Mouse (Mus musculus) erythroblast, embryonic 14.5 days (primary cell): ENCODE results near the gene Nr5a2.

Source experiments
- GATA1 ChIP-seq: IDR thresholded peaks from 2 replicates; pipeline ENCODE4 v1.6.1; 2012; ENCODE audit warnings: low read length, inconsistent platforms, mixed read lengths
- TAL1 ChIP-seq: IDR thresholded peaks from 3 replicates; pipeline ENCODE4 v1.6.1; 2012; ENCODE audit warnings: low read length, inconsistent platforms, mixed read lengths

DNA sequence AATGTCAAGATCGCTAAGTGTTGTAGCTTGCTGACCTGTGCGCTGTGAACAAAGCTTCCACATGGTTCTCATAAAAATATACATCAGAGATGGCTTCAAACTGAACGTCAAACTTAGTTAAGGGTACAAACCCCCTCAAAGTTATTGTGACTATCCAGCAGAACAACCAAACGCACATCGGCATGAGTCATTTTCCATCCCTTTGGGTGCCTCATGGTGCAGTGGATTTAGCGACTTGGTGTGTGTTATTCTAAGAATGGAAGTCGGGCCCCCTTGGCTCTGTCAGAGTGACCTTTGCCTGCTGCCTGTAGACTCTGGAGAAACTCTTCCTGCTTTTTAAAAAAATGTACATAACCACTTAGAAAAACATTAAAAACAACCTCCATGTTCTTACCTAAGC is 119.7 kb downstream of the Nr5a2 start:
- TF ChIP-seq GATA1 (no peak), TAL1 (no peak)
